Mouse (Mus musculus) c-Kit-positive CD71-positive TER-119-negative erythroid progenitor cells, embryonic 14.5 days (primary cell): ENCODE results near the gene Reps2.

Experiments used
- DNase-seq: peaks from one replicate; pipeline ENCODE4 v3.0.0-alpha.2; 2013; ENCODE audit warnings: low read depth

Reps2 gene

DNA sequence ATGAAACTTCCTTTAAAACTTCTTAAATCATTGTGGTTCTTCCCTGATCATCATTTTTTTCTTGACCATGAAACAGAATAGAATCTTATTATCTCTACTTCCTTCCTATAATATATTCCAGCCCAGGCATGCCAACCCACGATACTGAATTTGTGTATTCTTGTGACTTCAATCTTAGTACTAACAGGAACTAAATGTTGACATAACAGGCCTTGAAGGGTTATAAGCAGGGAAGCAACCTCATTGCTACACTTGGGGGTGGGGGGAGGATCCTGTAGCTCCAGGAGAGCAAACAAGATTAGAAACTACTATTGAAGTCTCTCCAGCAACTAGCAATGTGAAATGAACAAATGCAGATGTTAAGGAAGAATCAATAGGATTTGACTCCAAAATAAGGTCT lies 154.8 kb downstream of the Reps2 start:
- no peak for DNase-seq

GRCm38 (mm10) chrX:162487734-162488133 lies 155.7 kb downstream of the Reps2 start:
- DNase-seq, result no peak

GRCm38 (mm10) chrX:162470213-162470612 lies 173.2 kb downstream of the Reps2 start:
- DNase-seq, result no peak

- no peak for DNase-seq
These were observed 181.3 kb downstream of the Reps2 start for GRCm38 (mm10) chrX:162462156-162462555.

GRCm38 (mm10) chrX:162456445-162456844 lies 187.0 kb downstream of the Reps2 start:
- DNase-seq, result no peak

DNA sequence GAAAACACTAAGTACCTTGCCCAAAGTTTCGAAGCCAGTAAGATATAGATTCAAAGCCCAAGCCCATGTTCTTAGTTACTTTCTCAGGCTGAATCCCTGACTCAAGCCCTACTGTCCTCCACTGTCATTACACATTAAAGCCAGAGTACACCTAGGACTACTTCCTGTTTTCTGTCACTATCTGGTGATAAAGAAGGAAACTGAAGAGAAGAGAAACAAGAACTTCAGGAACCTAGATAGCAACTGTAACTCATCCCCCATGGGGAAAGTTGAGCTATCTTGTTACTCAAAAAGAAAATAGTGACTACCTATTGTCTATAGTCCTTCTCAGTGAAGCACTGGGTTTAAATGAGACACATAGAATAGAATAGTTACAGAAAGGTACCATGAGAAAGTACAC lies 188.1 kb downstream of the Reps2 start:
- no peak for DNase-seq

DNA sequence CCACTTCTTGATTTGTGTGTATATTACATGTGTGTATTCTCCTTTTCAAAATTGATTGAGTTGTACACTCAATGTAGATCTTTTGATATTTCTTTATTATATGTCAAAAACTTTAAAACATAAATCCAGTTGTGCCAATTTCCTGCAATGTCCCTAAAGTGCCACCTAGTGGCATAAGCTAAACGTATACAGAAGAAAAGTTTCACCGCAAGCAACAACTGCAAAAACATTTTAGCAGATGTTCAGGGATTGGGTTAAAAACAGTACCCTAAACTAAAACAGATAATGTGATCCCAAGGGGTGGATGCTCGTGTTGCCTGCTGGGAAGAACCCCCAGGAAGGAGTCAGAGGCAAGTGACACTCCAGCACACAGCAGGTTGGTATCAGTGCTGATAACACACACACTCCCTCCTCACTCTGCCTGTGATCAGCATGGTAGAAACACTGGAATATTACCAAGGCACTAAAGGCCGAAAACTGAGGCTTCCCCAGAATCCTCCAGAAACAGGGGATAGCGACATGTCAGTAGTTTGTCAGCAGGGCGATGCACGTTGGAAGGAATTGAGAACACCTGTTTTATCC lies 189.5 kb downstream of the Reps2 start:
- no peak for DNase-seq

DNA sequence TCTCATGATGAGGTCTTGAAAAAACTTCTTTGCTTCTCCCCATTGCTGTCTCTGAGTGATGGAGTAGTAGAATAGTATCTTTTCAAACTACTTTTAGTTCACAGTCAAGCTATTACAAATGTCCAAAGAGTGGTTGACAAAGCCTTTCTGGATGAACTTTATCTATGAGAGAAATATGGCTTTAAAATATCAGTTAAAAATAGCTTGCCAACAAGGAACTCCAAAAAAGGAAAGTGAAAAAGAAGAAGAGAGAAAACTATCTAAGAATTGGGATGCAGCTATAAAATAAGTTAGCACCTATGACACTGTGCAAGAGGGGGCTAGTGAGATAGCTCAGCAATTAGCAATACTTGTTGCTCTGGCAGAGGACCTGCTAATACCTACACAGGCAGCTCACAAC lies 190.8 kb downstream of the Reps2 start:
- DNase-seq, result no peak

DNA sequence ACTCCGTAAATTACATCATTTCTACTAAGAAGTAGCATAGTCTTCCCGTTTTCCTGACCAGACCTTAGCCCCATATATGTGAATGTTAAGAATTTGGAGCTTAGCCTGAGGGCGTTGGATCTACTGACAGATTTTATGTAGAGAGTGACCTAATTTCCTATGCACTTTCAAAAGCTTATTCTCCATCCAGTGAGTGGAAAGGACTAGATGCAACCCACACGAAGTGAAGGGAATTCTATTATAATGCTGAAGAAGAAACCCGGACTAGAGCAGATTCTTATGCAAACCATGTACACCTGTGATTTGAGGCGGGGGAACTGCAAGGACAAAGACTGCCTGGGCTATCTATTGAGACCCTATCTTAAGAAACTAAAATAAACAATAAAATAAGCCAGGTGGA lies 195.5 kb downstream of the Reps2 start:
- no peak for DNase-seq

DNA sequence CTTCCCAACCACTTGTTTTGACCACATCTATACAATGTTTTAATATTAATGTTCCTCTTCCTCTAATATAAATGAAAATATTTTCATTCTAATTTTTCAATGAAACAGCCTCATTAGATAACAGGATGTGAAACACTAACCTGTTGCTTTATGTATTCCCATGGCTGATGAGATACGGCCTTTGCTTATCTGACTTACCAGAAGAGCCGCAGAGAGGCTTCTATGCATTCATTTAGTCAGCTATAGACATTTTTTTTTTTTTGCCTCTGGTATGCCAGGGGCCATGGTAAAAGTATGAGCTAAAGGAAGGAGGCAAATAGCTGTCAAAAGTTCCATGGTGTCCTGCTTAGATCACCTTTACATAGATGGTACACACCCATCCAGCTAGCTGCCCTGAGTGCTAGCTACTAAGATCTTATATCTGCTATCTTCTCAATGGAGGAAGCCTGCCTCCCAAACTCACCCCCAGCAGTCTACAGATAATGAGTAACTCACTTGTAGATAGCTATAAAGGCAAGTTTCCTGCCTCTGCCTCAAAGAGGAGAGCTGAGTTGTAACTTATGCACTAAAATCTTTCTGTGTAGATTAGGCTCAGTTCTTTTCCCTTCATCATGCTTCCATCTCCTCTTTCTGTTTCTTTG lies 196.7 kb downstream of the Reps2 start:
- DNase-seq, result no peak

DNA sequence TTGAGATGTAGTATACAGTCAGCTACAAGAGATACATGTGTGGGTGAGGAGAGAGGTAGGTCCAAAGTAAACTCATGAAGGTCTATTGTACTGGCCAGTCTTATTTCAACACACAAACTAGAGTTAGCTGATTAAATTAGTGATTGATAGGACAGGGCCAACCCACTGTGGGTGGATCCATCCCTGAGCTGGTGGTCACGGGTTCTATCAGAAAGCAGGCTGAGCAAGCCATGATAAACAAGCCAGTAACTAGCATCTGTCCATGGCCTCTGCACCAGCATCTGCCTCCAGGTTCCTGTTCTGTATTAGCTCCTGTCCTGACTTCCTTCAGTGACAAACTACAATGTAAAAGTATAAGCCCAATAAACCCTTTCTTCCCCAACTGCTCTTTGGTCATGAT lies 200.1 kb downstream of the Reps2 start:
- DNase-seq, result no peak

DNA sequence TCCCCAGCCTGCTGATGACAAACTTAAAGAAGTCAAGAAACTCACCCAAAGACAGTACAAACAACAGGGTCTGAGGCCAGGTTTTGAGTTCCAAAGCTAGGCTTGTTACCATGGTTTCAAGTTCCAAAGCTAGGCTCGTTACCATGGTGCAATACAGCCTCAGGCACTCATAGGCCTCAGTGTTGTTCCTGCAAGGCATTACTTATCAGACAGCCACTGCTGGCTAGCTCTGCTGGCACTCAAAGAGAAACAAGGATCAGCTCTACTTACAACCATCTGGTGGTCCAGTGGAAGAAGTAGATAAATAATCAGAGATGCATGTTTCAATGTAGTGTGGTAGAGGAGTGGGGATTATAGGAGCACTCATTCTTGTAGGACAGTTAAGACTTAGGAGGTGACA lies 200.5 kb downstream of the Reps2 start:
- no peak for DNase-seq

DNA sequence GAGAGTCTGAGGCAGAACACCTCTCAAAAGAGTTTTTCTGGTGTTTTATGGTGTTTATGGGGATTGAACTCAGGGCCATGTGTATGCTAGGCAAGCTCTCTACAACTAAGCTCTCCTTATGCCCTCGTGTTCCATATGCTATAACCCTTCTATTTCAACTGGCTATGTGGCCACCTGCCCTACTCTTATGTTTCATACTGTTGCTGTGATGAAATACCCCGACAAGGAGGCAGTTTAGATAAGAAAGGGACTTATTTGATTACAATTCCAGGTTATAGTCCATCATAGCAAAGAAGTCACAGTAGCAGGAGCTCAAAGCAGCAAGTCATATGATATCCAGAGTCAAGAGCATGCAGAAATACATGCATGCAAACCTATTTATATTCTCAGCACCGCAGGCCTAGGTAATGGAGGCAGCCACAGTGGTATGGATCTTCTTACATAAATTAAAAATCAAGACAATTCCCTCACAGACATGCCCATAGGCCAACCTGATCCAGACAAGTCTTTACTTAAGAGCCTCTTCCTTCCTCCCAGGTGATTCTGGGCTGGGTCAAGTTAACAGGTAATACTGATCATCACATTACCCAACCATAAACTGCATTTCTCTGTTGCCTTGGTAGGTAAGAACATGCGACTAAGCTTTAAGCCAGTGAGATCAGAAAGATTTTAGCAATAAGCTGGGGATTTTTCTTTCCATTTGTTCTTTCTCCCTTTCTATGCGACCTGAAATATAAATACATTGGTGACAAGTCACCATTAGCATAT lies 210.5 kb downstream of the Reps2 start:
- no peak for DNase-seq

GRCm38 (mm10) chrX:162427698-162428097 lies 215.8 kb downstream of the Reps2 start:
- DNase-seq, result no peak

DNA sequence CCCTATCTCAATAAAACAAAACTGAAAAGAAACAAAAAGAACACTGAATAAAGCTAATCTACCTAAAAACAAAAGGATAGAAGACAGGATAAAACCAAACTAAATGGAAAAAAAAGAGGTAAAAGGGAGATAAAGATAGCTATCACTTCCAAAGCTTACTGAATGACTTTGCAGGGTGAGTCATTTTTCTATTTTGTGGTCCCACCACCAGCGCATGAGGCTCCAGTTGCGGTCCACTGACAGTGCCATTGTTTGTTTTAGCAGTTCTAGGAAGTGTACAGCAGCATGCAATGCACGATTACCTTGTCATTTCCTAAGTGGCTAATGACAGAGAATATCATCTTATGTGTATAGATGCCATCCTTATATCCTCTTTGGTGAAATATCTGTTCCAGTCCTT lies 224.0 kb downstream of the Reps2 start:
- no peak for DNase-seq

DNA sequence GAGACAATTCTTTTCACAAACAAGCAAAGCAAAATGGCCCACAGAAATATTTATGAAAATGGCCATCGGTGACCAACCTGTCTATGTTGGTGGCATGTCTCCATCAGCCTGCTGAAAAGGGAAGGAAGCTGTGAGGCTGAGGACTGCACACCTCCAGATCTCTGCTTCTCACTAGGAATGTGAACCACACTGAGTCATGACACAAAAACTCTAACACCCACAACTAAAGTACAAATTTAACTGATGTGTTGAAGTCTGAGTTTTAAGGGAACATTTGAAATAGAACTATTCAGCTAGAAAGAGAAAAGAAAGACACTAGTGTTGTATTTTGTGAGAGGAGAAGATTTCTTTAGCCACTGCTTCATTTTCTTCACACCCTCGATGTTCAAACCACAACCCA lies 230.3 kb downstream of the Reps2 start:
- no peak for DNase-seq

- DNase-seq, result no peak
These were observed 236.2 kb downstream of the Reps2 start for GRCm38 (mm10) chrX:162407291-162407690.

GRCm38 (mm10) chrX:162402487-162402886 lies 241.0 kb downstream of the Reps2 start:
- no peak for DNase-seq

DNA sequence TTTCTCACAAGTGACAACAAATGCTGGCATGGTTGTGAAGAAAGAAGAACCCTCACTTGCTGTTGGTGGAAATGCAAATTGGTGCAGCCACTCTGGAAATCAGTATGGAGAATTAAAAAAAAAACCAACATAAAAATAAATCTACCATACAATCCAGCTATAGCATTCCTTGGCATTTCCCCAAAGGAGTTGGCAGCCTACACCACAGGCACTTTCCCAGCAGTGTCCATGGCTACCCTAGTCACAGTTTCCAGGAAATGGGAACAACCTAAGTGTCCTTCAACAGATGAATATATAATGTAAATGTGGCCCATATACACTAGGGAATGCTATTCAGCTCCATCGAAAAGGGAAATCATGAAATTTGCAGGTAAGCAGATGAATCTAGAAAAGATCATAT lies 262.7 kb downstream of the Reps2 start:
- DNase-seq, result no peak

GRCm38 (mm10) chrX:162363206-162363605 lies 280.2 kb downstream of the Reps2 start:
- DNase-seq, result no peak
